Mouse (Mus musculus): ENCODE measurements around the gene Kdm8. TPM values are rescaled to one million over a fixed set of nuclear protein-coding genes. Genes with fewer than 3 reads are reported as not detected.

The Kdm8 gene
- polyA plus RNA-seq, 1 experiment from 2014 or later: 10.7 TPM

DNA sequence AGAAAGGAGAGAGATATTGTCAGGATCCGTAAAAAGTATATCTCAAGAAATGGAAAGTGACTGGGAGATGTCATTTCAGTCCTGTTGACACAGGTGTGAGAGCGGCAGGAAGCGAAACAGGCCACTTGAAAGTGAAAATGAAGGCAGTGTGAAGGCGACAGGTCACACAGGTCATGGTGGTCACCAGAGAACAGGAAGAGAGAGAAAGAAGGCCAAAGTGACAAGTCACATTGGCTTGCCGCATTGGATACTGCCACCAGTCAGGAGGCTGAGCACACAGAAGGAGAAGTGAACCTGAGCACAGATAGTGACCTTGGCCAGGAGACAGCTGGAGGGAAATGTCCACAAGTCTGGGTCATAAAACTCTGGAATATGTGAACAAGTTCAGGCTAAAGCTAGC is 67.0 kb downstream of the Kdm8 start:
- Histone ChIP-seq H3K4me1 (no peaks in the 10 kb centered on the region), H3K9ac (no peak overlapping the region), H3K27me3 (no peaks in the 10 kb centered on the region), H3K4me3 (no peak overlapping the region), H3K4me2 (replicated peaks) (no peak overlapping the region), H3K9me3 (replicated peaks) (no peaks in the 10 kb centered on the region), H3K27ac (no peak overlapping the region), H3K36me3 (no peaks in the 10 kb centered on the region)
- WGBS: 83% methylated on average over 5 of the region's 5 CpGs
- ATAC-seq (ENCODE audit: low FRiP score): no peak

DNA sequence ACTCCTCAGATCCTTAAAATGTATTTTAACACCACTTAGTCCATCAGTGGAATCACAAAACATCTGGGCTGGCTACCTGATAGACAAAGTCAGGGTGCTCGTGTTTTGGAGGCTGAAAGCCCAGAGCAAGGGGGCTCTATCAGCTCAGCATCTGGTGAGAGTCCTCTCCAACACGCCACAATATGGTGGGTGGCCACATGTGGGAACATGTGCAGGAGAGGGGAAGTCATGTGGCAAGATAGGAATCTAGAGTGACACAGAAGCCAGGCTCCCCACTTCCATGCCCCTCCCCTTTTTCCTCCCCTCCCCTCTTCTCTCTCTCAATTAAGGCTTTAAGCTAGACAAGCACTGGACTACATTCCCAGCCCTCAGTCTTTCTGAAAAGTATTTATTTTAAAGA is 67.4 kb downstream of the Kdm8 start:
- H3K36me3 ChIP-seq: no peaks in the 10 kb centered on the region

More for the DNA sequence above, 67.4 kb downstream of the Kdm8 start:
- no peaks in the 10 kb centered on the region for H3K9me3 ChIP-seq (replicated peaks)
- ATAC-seq (ENCODE audit: low FRiP score): no peak
- no peak overlapping the region for H3K4me3 ChIP-seq
- H3K27me3 ChIP-seq: no peaks in the 10 kb centered on the region
- H3K4me1 ChIP-seq: no peaks in the 10 kb centered on the region
- no peak overlapping the region for H3K27ac ChIP-seq
- H3K9ac ChIP-seq: no peak overlapping the region
- WGBS: 78% methylated on average over 2 of the region's 2 CpGs
- H3K4me2 ChIP-seq (replicated peaks): no peak overlapping the region

Other genes starting within 250 kb of the Kdm8 start
- 93.6 and 107 TPM in 2 replicates for gene Nsmce1, start 46.9 kb downstream of the Kdm8 start, polyA plus RNA-seq (2016; fragmentation: Nextera tagmentation; extraction: Ambion mirVana)
- 5.4 and 7.3 TPM in 2 replicates for gene Il4ra, start 107.4 kb downstream of the Kdm8 start, polyA plus RNA-seq (2016; fragmentation: Nextera tagmentation; extraction: Ambion mirVana)
- gene Il21r, start 158.8 kb downstream of the Kdm8 start, polyA plus RNA-seq (2016; fragmentation: Nextera tagmentation; extraction: Ambion mirVana): 0.30 and 0.57 TPM in 2 replicates